Mouse (Mus musculus): ENCODE data around the gene Dctn2.
A peak's percentile ranks its signal among the peaks of the same experiment; 100 is the strongest.

Dctn2 gene

DNA sequence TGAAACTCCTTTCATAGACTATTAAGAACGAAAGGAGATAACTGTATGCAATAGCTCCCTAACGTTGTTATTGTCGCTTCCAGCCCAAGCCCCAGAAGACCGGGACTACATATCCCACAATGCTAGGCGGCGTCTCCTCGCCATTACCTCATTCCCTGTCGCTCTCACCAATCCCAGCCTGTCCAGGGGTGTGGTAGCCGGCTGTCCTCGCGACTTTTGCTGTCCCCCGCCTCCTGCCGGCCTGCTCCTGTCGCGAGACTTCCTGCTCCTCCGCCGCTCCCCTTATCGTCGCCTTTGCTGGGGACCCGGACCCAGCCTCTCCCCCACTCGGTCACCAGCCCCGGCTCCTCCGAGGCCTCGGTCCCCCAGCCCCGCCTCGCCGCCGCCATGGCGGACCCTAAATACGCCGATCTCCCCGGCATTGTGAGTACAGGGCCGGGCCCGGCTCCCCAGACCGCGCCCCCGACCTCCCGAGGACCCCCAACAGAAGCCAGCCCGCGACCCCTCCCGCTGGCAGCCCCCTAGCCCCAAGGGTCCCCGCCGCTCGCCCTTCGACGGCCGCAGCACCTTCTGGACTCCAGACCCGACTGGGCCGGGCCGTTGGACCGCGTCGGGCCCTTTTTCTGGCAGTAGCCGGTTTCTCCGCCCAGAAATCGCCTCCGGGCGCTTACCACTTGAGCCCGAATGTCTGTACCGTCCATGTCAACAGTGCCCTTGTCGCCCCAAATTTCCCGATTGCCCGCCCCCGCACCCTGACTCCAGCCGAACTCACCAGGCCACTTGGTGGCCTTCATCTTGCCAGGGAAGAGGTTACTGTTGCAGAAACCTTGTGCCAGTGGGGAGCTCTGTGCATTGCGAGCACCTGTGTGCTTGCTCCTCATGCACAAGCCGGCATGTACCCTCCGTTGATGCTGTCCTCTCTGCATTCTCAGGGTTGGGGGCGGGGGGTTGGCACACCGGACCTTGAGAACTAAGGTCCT lies at the start of gene Dctn2:
Gene Dctn2 (plus strand): TSS at position 257 of the 980 bp plus-strand sequence.
- peak; percentile 96 for DNase-seq (ENCODE audit: low read depth, low spot score)

GRCm38 (mm10) chr10:127216456-127216855 lies 49.7 kb upstream of the Dctn2 start:
- DNase-seq (ENCODE audit: low read depth, low spot score) = no peak

- DNase-seq (ENCODE audit: low read depth, low spot score) = no peak
Measured at GRCm38 (mm10) chr10:127217177-127217576, 49.0 kb upstream of the Dctn2 start.

DNA sequence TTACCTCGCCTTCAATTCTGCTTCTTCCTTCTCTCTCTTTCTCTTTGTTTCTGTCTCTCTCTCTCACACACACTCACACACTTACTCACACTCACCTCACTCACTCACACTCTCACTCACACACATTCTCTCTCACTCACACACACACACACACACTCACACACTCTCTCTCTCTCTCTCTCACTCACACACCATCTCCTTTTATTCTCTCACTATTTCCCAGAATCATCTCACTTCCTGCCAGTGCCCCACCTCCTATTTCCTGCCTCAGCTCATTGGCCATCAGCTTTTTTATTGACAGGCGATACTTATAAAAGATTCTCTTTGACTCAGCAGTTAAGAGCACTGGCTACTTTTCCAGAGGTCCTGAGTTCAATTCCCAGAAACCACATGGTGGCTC lies 47.8 kb upstream of the Dctn2 start:
- peak; percentile 36 for DNase-seq (ENCODE audit: low read depth, low spot score)

DNA sequence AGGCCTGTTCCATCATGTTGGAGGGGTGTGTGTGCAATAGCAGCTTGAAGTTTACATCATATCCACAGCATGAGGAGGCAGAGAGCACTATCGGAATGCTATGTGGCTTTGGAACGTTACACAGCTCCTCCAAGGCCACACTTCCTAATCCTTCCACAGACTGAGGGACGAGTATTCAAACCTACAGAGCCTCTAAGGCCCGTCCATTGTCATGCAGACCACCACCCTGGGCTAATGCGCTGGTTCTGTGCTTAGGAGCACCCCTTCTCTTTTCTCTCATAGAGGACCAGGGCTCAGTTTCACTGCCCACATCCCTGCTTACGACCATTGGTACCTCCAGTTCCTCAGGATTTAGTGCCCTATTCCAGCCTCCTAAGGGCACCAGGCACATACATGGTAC lies 41.0 kb upstream of the Dctn2 start:
- DNase-seq (ENCODE audit: low read depth, low spot score) = no peak

GRCm38 (mm10) chr10:127225732-127226131 lies 40.4 kb upstream of the Dctn2 start:
- DNase-seq (ENCODE audit: low read depth, low spot score) = peak; percentile 73

GRCm38 (mm10) chr10:127226318-127226895 lies 39.8 kb upstream of the Dctn2 start:
- DNase-seq (ENCODE audit: low read depth, low spot score) = no peak

- DNase-seq (ENCODE audit: low read depth, low spot score) = no peak
Measured at GRCm38 (mm10) chr10:127227163-127227562, 39.0 kb upstream of the Dctn2 start.

DNA sequence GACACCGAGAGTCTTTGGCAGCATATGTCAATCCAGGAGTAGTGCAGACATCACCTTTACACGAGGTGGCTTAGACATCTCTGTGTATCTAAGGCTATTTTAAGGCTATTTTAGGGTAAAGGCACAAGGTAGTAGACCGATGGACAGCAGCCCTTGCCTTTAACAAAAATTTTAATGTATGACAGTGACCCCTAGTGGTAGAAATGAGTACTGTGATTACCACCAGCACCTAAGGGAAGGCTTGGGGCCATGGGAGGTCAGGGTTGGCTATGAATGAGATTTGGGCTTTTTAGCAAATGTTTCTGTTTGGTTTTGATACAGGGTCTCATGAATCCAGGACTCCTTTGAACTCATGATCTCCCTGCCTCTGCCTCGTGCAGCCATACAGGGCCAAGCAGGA lies 37.3 kb upstream of the Dctn2 start:
- peak; percentile 81 for DNase-seq (ENCODE audit: low read depth, low spot score)

DNA sequence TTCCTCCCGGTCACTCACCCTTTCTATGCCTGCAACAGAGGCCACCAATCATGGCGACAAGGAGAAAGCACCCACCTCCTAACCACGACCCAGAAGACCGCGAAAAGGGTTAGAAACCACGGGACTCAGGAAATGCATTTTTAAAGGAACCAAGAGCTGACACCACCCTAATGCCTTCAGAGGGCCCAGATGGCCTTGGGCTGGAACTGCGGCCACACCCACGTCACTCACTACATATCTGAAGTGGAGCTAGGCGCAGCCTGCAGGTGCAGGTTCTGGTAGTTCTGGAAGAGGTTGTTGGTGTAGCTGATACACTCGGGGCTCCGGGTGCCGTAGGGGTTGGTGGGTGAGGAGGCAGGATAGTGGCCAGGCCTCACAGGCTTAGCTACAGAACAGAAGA lies 35.5 kb upstream of the Dctn2 start:
- peak; percentile 19 for DNase-seq (ENCODE audit: low read depth, low spot score)

- no peak for DNase-seq (ENCODE audit: low read depth, low spot score)
Measured at GRCm38 (mm10) chr10:127231741-127232140, 34.4 kb upstream of the Dctn2 start.

- DNase-seq (ENCODE audit: low read depth, low spot score) = peak; percentile 70
Measured at GRCm38 (mm10) chr10:127233141-127233540, 33.0 kb upstream of the Dctn2 start.

DNA sequence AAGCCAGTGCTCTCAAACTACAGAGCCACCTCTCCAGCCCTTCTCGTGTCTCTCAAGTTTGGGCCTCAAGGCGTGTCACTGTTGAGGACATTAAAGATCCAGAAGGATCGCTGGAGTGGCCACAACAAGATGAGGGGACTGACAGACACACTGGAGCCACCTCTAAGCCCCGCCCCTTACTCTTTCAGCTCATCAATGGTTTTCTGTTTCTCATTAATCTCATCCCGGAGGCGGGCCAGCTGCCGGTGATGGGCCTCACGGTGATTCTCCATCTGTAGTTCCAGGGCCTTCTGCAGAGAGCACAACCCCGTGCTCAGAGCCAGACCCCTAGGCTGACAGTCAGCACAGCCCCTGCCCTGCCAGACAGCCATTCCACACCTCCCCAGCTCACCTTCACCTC lies 29.6 kb upstream of the Dctn2 start:
- DNase-seq (ENCODE audit: low read depth, low spot score) = no peak

DNA sequence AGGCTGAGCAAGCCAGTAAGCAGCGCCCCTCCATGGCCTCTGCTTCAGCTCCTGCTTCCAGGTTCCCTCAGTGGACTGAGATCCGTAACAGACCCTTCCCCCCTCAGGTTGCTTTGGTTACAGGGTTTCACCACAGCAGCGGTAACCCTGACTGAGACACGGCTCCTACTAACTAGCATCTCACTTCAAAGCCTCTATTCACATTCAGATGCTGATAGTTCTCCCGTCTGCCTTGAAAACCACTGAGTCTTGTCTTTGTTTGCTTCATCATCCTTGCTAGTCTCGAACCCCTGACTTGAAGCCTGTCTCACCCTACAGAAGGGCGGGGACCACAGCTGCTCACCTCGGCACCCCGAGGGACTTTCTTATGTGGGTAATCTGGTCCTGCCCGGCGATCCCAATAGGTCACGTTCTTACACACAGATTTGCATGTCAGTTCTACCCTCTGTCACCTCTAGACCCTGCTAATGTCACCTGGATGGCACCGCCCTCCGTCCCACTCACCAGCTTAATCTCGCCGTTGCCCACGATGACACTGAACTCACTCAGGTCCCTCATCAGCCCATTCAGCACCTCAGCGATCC lies 27.8 kb upstream of the Dctn2 start:
- no peak for DNase-seq (ENCODE audit: low read depth, low spot score)

GRCm38 (mm10) chr10:127250810-127251209 lies 15.4 kb upstream of the Dctn2 start:
- DNase-seq (ENCODE audit: low read depth, low spot score) = no peak

GRCm38 (mm10) chr10:127255625-127256345 lies 10.4 kb upstream of the Dctn2 start:
- DNase-seq (ENCODE audit: low read depth, low spot score) = no peak

DNA sequence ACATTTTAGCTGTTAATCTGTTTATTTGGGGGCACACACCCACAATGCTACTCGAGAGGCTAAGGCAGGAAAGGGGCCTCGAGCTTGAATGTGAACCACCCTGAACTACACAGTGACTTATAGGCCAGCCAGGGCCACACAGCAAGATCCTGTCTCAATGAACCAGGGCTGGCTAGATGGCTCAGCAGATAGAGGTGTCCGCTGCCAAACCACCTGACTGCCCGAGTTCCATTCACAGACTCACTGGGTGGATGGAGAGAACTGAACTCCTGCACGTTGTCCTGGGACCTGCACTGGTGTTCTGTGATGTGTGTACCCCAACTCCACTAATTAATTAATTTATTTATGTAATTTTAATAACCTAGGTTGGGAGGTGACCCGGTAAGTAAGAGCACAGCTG lies 8.4 kb upstream of the Dctn2 start:
- no peak for DNase-seq (ENCODE audit: low read depth, low spot score)

GRCm38 (mm10) chr10:127258489-127258888 lies 7.7 kb upstream of the Dctn2 start:
- DNase-seq (ENCODE audit: low read depth, low spot score) = no peak

DNA sequence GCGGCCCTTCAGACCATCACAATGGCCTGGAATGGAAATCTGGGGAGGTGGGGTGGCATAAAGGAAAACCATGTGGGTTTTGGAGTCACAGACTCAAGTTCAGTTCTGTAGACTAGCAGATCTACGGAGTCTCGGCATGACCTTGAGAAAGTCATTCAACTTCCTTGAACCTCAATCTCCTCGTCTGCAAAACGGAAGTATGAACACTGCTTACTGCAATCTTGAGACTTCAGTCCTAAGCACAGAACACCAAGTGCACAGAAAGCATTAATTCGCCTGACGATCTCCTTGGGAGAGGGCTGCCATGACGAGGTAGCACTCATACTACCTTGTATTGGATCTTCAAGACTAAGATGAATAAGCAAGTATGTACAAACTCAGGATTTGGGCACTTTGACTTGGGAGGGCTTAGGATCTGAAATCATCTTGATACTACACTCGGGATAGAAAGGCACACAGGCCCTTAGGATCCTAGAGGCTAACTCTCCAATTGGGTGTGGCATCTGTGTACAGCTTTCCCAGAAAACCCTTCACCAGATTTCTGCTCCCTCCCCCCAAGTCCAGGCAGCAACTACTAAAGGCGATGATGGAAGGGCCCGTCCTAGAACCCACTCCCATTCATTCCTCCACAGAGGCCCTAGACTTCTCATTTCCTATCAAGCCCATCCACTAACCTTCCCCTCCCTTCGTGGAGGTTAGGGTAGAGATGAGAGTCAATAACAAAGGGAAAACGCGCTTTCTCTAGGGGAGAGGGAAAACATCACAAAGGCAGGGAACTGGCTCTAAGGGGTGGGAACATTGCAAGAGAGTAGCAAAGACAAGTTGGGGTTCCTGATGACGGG lies 4.2 kb upstream of the Dctn2 start:
- DNase-seq (ENCODE audit: low read depth, low spot score) = no peak

DNA sequence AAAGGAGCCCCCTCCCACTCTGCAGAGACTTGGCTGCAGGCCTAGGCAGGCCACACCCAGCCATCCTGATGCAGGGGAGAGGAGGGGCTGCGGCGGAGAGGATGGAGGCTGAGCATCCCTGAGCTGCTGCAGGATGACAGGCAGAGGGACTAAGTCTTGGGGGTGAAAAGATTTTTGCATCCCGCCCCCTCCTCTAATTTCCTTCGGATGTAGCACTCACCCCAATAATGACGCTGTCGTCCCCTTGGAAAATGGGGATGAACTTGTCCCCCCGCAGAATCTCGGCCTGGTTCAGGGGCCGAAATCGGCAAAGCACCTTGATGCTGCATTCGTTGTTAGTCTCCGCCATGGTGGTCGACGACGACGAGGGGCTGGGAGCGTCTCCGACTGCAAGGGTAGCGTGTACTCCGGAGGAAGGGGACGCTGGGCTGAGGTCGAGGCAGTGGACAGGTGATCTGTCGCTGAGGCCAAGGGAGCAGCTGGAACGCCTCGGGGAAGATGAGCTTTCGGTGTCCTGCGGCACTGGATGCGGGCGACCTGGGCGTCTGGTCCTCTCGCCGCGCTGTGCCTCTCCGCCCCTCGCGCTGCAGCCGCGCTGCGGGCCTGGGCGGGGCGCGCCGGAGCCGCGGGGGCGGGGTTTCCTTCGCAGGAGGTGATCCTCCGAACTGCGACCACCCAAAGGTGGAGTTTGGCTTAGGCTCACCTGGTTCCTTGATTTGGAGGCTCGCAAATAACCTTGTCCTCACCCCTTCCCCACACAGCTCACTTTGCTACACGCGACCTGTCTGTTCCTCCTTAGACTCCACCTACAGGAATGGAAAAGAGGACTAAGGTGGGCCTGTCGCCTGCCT lies 3.4 kb upstream of the Dctn2 start, which contains the start of gene Kif5a:
Gene Kif5a (minus strand): TSS at position 801 of the 851 bp plus-strand sequence.
- DNase-seq (ENCODE audit: low read depth, low spot score) = peak; percentile 61

Measured in CD4-positive, CD25-positive, alpha-beta regulatory T cell, adult 2 months (primary cell).